Mouse (Mus musculus): ENCODE data around the gene Tnr. TPM values are rescaled to one million over a fixed set of nuclear protein-coding genes. Genes with fewer than 3 reads are reported as not detected.

Gene Tnr
- total and polyA plus RNA-seq, 3 experiments: not detected

DNA sequence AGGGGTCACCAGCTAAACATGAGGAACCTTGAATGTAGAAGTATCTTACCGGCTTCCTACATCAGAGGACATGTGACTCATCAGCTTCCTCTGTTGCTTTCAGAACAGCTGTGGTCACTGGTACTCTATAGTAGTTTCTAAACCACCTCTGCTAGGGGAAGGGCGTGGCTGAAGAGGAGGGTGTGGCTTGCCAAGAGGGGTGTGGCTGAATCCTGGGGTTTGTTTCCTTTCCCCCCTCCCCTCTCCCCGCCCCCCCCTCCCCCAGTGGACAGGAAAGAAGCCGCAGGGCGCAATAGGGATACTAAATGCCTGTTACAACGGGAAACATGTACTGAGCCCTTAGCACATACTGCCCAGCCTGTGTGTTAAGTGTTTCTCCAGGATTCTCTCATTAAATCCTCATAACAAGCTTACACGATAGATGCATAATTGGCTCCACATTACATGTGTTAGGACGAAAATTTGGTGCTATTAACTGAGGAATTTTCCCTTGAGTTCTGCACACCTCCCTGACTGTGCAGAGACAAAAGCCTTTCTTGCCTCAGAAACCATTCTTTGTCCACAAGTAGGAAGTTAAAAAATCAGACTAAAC lies 289.3 kb downstream of the Tnr start:
- in situ Hi-C loops (cut with MboI; ENCODE audit: low pct_ligation_motif_present, low pct_unique_long_range_greater_than_20kb, low sequenced_read_pairs) (no loop called here), dilution Hi-C loops (cut with MboI; ENCODE audit: extremely low pct_ligation_motif_present, extremely low pct_unique_long_range_greater_than_20kb, low sequenced_read_pairs) (no loop called here)
- H3K9me3 ChIP-seq (replicated peaks; ENCODE audit: low read length): no peaks in the 10 kb centered on the region
- H3K4me1 ChIP-seq (ENCODE audit: control insufficient read depth in 1 of 2, insufficient read depth in 2 of 2): peaks cover 8 to 25% of the 10 kb centered on the region in 2 experiments
- H3K79me2 ChIP-seq (replicated peaks; ENCODE audit: control insufficient read depth, extremely low read depth, insufficient read depth, poor library complexity, severe bottlenecking): no peaks in the 10 kb centered on the region
- no peak for TF ChIP-seq E2F4 (IDR thresholded peaks at IDR 0.05; ENCODE audit: insufficient replicate concordance, low read depth, low read length)
- no peak for TF ChIP-seq ZMIZ1 (IDR thresholded peaks at IDR 0.05; ENCODE audit: low read depth, low read length)
- TF ChIP-seq RCOR1 (conservative IDR thresholded peaks at IDR 0.05; ENCODE audit: low read depth, low read length): no peak
- TF ChIP-seq UBTF (IDR thresholded peaks at IDR 0.05; ENCODE audit: low read depth, low read length): no peak
- TF ChIP-seq MAFK (IDR thresholded peaks at IDR 0.05; ENCODE audit: insufficient replicate concordance, low read length): no peak
- TF ChIP-seq TBP (conservative IDR thresholded peaks at IDR 0.05; ENCODE audit: low read depth, low read length): no peak
- no peak for TF ChIP-seq CHD2 (IDR thresholded peaks at IDR 0.05; ENCODE audit: low read length)
- TF ChIP-seq MEF2A (IDR thresholded peaks at IDR 0.05; ENCODE audit: borderline replicate concordance, low read depth, low read length): no peak
- no peak for TF ChIP-seq RAD21 (IDR thresholded peaks at IDR 0.05; ENCODE audit: low read depth, low read length)
- no peak for TF ChIP-seq CHD1 (IDR thresholded peaks at IDR 0.05; ENCODE audit: low read depth, low read length)
- TF ChIP-seq GABPA (IDR thresholded peaks at IDR 0.05; ENCODE audit: insufficient replicate concordance, low read depth, low read length): no peak
- TF ChIP-seq MYC (IDR thresholded peaks at IDR 0.05; ENCODE audit: low read depth, low read length): peak; percentile 72; the same call in 1 of the 2 replicates
- TF ChIP-seq KAT2A (IDR thresholded peaks at IDR 0.05; ENCODE audit: insufficient replicate concordance, low read length): no peak
- TF ChIP-seq CTCF (conservative IDR thresholded peaks at IDR 0.05 in 1 of 2, IDR thresholded peaks at IDR 0.05 in 1 of 2; ENCODE audit: low read depth in 2 of 2, low read length in 2 of 2): no peak
- no peak for TF ChIP-seq SMC3 (IDR thresholded peaks at IDR 0.05; ENCODE audit: low read depth, low read length)
- TF ChIP-seq PAX5 (IDR thresholded peaks at IDR 0.05; ENCODE audit: low read length): no peak
- peak; percentile 21; the same call in 1 of the 2 replicates for TF ChIP-seq JUN (IDR thresholded peaks at IDR 0.05; ENCODE audit: insufficient read depth, low read depth, low read length)
- peak; percentile 84 for TF ChIP-seq SIN3A (IDR thresholded peaks at IDR 0.05; ENCODE audit: low read length)
- TF ChIP-seq BHLHE40 (IDR thresholded peaks at IDR 0.05; ENCODE audit: low read depth, low read length): peak; percentile 59
- TF ChIP-seq USF2 (conservative IDR thresholded peaks at IDR 0.05; ENCODE audit: low read depth, low read length): peak; percentile 69
- TF ChIP-seq TCF12 (IDR thresholded peaks at IDR 0.05; ENCODE audit: low read depth, low read length): 0 out of 2 replicates have a peak, but pooled peaks have one; percentile 48
- TF ChIP-seq NELFE (IDR thresholded peaks at IDR 0.05; ENCODE audit: low read depth, low read length): no peak
- peak; percentile 74 for TF ChIP-seq USF1 (IDR thresholded peaks at IDR 0.05; ENCODE audit: low read depth, low read length)
- TF ChIP-seq POLR2AphosphoS2 (IDR thresholded peaks at IDR 0.05; ENCODE audit: low read depth, low read length): no peak
- peak; percentile 63; the same call in 1 of the 2 replicates for TF ChIP-seq MAZ (IDR thresholded peaks at IDR 0.05; ENCODE audit: low read depth, low read length)
- TF ChIP-seq IRF4 (IDR thresholded peaks at IDR 0.05; ENCODE audit: low read depth, low read length): peak; percentile 44; the same call in 1 of the 2 replicates
- TF ChIP-seq ZKSCAN1 (IDR thresholded peaks at IDR 0.05; ENCODE audit: borderline replicate concordance, low read depth, low read length): no peak
- no peak for TF ChIP-seq HCFC1 (IDR thresholded peaks at IDR 0.05; ENCODE audit: low read depth, low read length)
- no peak for TF ChIP-seq ZNF384 (IDR thresholded peaks at IDR 0.05; ENCODE audit: low read depth, low read length)
- TF ChIP-seq ETS1 (conservative IDR thresholded peaks at IDR 0.05; ENCODE audit: low read depth, low read length): peak; percentile 51; the same call in 1 of the 2 replicates
- no peak for TF ChIP-seq POLR2A (IDR thresholded peaks at IDR 0.05; ENCODE audit: low read depth, low read length)
- peak; percentile 64 for TF ChIP-seq ELF1 (IDR thresholded peaks at IDR 0.05; ENCODE audit: low read depth, low read length)
- TF ChIP-seq MAX (IDR thresholded peaks at IDR 0.05; ENCODE audit: low read length): peak; percentile 80
- peak; percentile 25; the same call in 1 of the 2 replicates for TF ChIP-seq EP300 (IDR thresholded peaks at IDR 0.05; ENCODE audit: low read length)
- TF ChIP-seq NRF1 (IDR thresholded peaks at IDR 0.05; ENCODE audit: low read depth, low read length): no peak
- TF ChIP-seq MXI1 (IDR thresholded peaks at IDR 0.05; ENCODE audit: low read depth, low read length): peak; percentile 52; the same call in 1 of the 2 replicates
- no peak for TF ChIP-seq ZC3H11A (IDR thresholded peaks at IDR 0.05; ENCODE audit: low read depth, low read length)
- 0 out of 2 replicates have a peak, but pooled peaks have one; percentile 45 for TF ChIP-seq JUND (conservative IDR thresholded peaks at IDR 0.05; ENCODE audit: low read depth, low read length)
- H3K4me2 ChIP-seq (ENCODE audit: insufficient read depth, low read depth, poor library complexity, severe bottlenecking): peak overlapping the region; percentile 85
- no peak overlapping the region for H3K27ac ChIP-seq (ENCODE audit: insufficient read depth, low read depth)
- peaks cover 3% of the 10 kb centered on the region for H3K27me3 ChIP-seq (replicated peaks)
- peak overlapping the region in 1 of 3 experiments; percentile 32 for H3K4me3 ChIP-seq (replicated peaks in 1 of 3; ENCODE audit: low read depth in 2 of 3, low read length in 2 of 3, poor library complexity in 1 of 3)
- H3K9ac ChIP-seq (ENCODE audit: insufficient read depth, low read depth): no peak overlapping the region
- no peaks in the 10 kb centered on the region for H3K36me3 ChIP-seq (replicated peaks in 1 of 2; ENCODE audit: control insufficient read depth in 1 of 2, insufficient read depth in 1 of 2, low read length in 1 of 2)
- DNase-seq (ENCODE audit: extremely low read depth): peak; percentile 76

Data from CH12.LX (cell line).